Mouse (Mus musculus): ENCODE results near the gene Zfp112. TPM values are rescaled to one million over a fixed set of nuclear protein-coding genes. Genes with fewer than 3 reads are reported as not detected.
A peak's percentile ranks its signal among the peaks of the same experiment; 100 is the strongest.
"Not testable (repeated sequence)": the region's sequence is repeated elsewhere in the genome, so short reads cannot be mapped to it uniquely, and the experiment has no call there.

Zfp112 gene
- polyA plus RNA-seq (2012; rRNA removed): 0.36 and 0.60 TPM in 2 replicates

DNA sequence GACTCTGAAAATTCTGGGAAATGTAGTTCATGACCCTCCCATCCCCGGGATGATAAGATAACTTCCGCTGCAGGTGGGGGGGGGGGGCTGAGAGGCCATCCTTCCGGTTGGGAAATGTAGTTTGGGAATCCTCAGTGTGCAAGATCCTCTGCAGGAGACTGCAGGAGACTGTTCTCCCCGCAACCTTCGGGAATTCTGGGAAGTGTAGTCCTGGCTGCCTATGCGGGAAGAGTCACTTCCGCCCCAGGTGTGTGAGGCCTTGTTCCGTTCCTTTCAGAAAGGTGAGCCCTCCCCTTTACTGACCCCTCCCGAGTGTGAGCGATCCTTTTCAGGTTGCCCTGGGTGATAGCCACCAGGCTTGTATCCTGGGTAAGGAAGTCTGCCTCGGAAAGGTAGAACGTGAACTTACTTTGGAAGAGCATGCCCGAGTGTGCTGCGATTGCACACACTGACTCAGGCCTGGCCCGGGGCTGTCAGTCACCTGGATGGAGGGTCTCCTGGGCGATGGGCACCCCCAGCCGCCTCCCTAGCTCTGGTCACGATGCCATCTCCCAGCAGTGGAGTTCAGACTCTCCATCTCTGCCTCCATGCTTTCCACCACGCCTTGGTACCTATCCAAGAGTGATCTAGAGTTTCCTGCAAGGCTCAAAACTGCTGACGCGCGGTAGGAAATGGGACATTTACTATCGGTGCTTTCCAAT, at the start of gene Zfp112:
Gene Zfp112, plus strand, starts transcription at position 159 of the 701 bp plus-strand sequence.
- TF ChIP-seq CTCF (IDR thresholded peaks at IDR 0.05; ENCODE audit: extremely low read depth, insufficient read length, insufficient replicate concordance, low read depth, low read length) (no peak), POLR2A (IDR thresholded peaks at IDR 0.05; ENCODE audit: low read depth, low read length) (0 out of 2 replicates have a peak, but pooled peaks have one; percentile 21)
- peak within 1 kb of the TSS; percentile 74 for H3K4me3 ChIP-seq (ENCODE audit: low read depth, low read length)
- no peaks in the 10 kb centered on the region for H3K36me3 ChIP-seq (ENCODE audit: control insufficient read depth, insufficient read depth, low read length)
- peaks cover 2% of the 10 kb centered on the region; the same call in 1 of the 2 replicates for H3K4me1 ChIP-seq (ENCODE audit: control insufficient read depth, insufficient read depth, insufficient read length, low read length)
- 5% methylated on average over 23 of the region's 23 CpGs for WGBS
- no peaks in the 10 kb centered on the region for H3K27me3 ChIP-seq (ENCODE audit: control insufficient read depth, insufficient read depth, low read length)
- H3K27ac ChIP-seq (ENCODE audit: insufficient read depth, low read depth, low read length): peak within 1 kb of the TSS; percentile 91

DNA sequence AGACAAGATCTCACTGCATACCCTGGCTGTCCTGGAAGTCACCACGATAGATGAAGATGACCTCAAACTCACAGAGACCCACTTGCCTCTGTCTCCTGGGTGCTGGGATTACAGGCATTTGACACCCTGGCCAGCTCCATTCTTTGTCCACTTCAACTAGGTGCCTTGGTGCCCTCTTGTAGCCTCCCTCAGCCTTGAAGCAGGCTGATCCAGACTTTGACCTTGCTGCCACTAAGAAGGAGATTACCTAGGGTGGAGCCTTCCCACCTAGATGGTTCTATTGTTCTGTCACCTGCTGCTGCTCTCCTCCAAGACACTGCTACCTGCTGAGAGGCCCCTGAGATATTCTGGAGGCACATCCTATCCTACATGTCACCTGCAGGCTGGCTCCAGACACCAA, 37.7 kb upstream of the Zfp112 start:
- H3K4me1 ChIP-seq (ENCODE audit: control insufficient read depth, insufficient read depth, insufficient read length, low read length): not testable (repeated sequence)
- WGBS: 11% methylated on average over 1 of the region's 1 CpGs

DNA sequence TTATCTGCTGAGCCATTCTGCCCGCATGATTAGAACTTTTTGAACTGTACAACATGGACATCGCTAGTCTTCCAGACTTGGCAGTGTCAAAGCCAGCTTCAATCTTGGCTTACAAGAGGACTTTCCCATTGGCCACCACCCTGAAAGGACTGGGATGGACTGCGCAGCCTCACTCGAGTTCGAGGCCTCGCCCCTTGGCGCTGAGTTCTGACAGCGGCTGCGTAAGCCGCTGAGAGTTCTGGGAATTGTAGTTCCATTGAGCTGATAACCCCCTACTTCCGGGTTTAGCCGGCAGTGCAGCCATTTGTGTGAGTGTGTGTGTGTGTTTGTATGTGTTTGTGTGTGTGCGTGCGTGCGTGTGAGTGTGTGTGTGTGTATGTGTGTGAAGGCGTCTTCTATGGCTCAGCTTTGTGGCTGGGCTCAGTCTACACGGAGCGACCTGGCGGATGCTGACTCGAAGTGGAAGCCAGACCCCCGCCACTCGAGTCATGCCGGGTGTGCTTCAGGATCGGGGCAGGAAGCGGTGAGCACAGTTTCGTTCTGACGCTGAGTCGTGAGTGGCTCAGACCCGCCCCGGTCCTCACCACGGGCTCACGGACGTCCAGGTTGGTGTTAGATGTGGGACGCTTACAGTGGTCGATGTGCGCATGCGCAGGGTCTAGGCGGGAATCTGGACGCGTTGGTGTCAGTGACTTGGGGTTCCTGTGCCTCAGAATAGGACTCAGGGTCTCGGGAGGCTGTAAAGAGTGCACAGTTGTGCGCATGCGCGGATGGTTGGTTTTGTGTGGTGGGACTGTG, 30.3 kb upstream of the Zfp112 start, which contains the start of gene Zfp180:
Gene Zfp180, plus strand, starts transcription at position 291 of the 798 bp plus-strand sequence.
- Histone ChIP-seq H3K4me1 (ENCODE audit: control insufficient read depth, insufficient read depth, insufficient read length, low read length) (peaks cover 4% of the 10 kb centered on the region; the same call in 1 of the 2 replicates), H3K36me3 (ENCODE audit: control insufficient read depth, insufficient read depth, low read length) (no peaks in the 10 kb centered on the region; the same call in 1 of the 2 replicates), H3K4me3 (ENCODE audit: low read depth, low read length) (peak within 1 kb of the TSS; percentile 72), H3K27me3 (ENCODE audit: control insufficient read depth, insufficient read depth, low read length) (no peaks in the 10 kb centered on the region), H3K27ac (ENCODE audit: insufficient read depth, low read depth, low read length) (peak within 1 kb of the TSS; percentile 73)
- WGBS: 16% methylated on average over 44 of the region's 44 CpGs
- TF ChIP-seq CTCF (IDR thresholded peaks at IDR 0.05; ENCODE audit: extremely low read depth, insufficient read length, insufficient replicate concordance, low read depth, low read length) (no peak), POLR2A (IDR thresholded peaks at IDR 0.05; ENCODE audit: low read depth, low read length) (no peak)

More for the DNA sequence above, 37.7 kb upstream of the Zfp112 start:
- not testable (repeated sequence) for H3K27me3 ChIP-seq (ENCODE audit: control insufficient read depth, insufficient read depth, low read length); H3K27ac ChIP-seq (ENCODE audit: insufficient read depth, low read depth, low read length); H3K4me3 ChIP-seq (ENCODE audit: low read depth, low read length); H3K36me3 ChIP-seq (ENCODE audit: control insufficient read depth, insufficient read depth, low read length)

DNA sequence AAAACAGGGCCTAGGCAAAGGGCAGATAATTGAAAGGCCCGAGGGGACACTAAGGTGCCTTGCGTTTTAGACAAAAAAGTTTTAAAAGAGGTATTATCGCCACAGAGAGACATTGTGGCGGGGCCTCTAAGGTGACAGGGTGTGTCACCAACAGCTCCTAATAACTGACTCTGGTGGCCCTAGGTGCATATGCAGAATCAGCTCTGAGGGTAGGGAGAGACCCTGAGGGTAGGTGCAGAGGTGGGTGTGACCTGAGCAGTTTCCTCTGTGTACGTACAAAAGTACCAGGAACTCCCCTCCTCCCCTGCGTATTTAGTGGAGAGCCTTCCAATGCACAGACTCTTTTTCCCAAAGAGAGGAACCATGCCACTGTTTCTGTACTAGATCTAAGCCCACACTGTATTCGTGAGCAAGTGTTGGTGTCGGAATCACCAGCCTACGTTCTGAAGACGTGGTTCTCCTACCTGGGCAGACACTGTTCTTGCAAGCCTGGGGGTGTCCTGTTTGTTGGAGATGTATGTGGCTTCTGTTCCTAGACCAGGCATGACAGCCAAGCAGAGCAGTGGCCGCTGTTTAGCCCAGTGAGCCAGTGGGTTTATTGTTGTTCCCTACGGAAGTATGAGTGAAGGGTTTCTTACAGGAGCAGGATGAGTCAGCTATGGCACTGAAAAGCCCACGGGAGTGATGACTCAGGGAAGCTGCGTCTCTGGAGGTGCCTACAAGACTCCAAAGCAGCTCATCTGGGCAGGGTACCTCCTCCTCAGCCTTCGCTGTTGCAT, 29.5 kb upstream of the Zfp112 start:
- Histone ChIP-seq H3K27ac (ENCODE audit: insufficient read depth, low read depth, low read length) (peak overlapping the region; percentile 73), H3K27me3 (ENCODE audit: control insufficient read depth, insufficient read depth, low read length) (no peaks in the 10 kb centered on the region), H3K4me1 (ENCODE audit: control insufficient read depth, insufficient read depth, insufficient read length, low read length) (peaks cover 4% of the 10 kb centered on the region; the same call in 1 of the 2 replicates), H3K4me3 (ENCODE audit: low read depth, low read length) (peak overlapping the region; percentile 72), H3K36me3 (ENCODE audit: control insufficient read depth, insufficient read depth, low read length) (peaks cover 7% of the 10 kb centered on the region)
- WGBS: 14% methylated on average over 15 of the region's 15 CpGs
- TF ChIP-seq CTCF (IDR thresholded peaks at IDR 0.05; ENCODE audit: extremely low read depth, insufficient read length, insufficient replicate concordance, low read depth, low read length) (no peak), POLR2A (IDR thresholded peaks at IDR 0.05; ENCODE audit: low read depth, low read length) (no peak)

DNA sequence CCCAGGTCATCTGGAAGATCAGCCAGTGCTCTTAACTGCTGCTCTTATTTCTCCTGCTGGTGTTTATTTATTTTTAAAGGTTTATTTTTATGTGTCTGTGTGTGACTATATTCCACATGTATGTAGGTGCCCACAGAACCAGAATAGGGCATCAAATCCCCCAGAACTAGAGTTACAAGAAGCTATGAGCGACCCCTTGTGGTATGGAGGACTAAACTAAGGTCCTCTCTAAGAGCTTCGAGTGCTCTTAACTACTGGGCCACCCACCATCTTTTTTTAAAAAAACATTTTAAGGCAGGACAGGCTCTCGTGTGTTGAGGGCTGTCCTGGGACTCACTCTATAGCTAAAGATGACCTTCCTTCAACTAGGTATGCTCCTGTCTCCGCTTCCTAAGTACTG, 25.2 kb upstream of the Zfp112 start:
- no peak for TF ChIP-seq POLR2A (IDR thresholded peaks at IDR 0.05; ENCODE audit: low read depth, low read length)
- no peak overlapping the region for H3K4me3 ChIP-seq (ENCODE audit: low read depth, low read length)
- peaks cover 4% of the 10 kb centered on the region; the same call in 1 of the 2 replicates for H3K4me1 ChIP-seq (ENCODE audit: control insufficient read depth, insufficient read depth, insufficient read length, low read length)
- WGBS: 92% methylated on average over 4 of the region's 4 CpGs
- H3K27ac ChIP-seq (ENCODE audit: insufficient read depth, low read depth, low read length): no peak overlapping the region
- peaks cover 11% of the 10 kb centered on the region for H3K36me3 ChIP-seq (ENCODE audit: control insufficient read depth, insufficient read depth, low read length)
- H3K27me3 ChIP-seq (ENCODE audit: control insufficient read depth, insufficient read depth, low read length): no peaks in the 10 kb centered on the region

DNA sequence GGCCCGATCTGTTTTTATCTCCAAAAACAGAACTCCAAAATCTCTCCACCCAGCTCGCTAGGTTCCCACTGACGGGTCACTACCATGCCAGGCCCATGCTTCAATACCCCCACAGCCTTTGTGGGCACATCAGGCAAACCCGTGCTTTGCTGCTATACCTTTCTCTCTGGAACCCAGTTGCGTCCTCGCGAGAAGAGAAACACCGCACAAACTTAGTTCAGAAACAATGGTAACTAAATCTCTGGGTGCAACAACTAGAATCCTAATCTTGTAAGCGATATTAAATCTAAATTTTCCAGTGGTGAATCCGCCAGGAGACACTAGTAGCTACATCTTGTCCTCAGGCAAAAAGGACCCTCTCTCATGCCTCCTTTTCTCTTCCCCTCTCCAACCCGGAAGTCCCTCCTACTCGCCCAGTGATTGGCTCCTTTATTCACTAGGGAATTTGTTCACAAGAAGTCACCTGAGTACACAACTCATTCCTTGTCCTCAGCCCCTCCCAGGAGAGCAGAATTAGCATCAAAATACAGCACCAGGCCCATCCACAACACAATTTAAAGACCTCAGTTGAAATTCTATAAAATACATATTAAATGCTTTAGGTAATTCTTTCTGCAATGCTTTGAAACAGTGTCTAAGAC, 24.5 kb upstream of the Zfp112 start:
- Histone ChIP-seq H3K27ac (ENCODE audit: insufficient read depth, low read depth, low read length) (no peak overlapping the region), H3K36me3 (ENCODE audit: control insufficient read depth, insufficient read depth, low read length) (peaks cover 11% of the 10 kb centered on the region), H3K4me1 (ENCODE audit: control insufficient read depth, insufficient read depth, insufficient read length, low read length) (peaks cover 4% of the 10 kb centered on the region; the same call in 1 of the 2 replicates), H3K27me3 (ENCODE audit: control insufficient read depth, insufficient read depth, low read length) (no peaks in the 10 kb centered on the region), H3K4me3 (ENCODE audit: low read depth, low read length) (no peak overlapping the region)
- WGBS: 97% methylated on average over 12 of the region's 12 CpGs
- TF ChIP-seq CTCF (IDR thresholded peaks at IDR 0.05; ENCODE audit: extremely low read depth, insufficient read length, insufficient replicate concordance, low read depth, low read length) (no peak), POLR2A (IDR thresholded peaks at IDR 0.05; ENCODE audit: low read depth, low read length) (no peak)

All from small intestine, adult 2 months (tissue).